Mouse (Mus musculus): ENCODE data around the gene Dhcr24. TPM values are rescaled to one million over a fixed set of nuclear protein-coding genes. Genes with fewer than 3 reads are reported as not detected.

Dhcr24 gene
- total RNA-seq, 2 experiments from 2014 or later: 1.5 to 2.5 TPM

Other genes with a start within 250 kb of the Dhcr24 start
- 10 to 100 TPM; 51.8 to 51.9 TPM for gene Usp24, start 244.8 kb upstream of the Dhcr24 start, total RNA-seq (2021)
- not detected for gene Pcsk9, start 96.7 kb upstream of the Dhcr24 start, total RNA-seq (2021)
- gene Bsnd, start 68.8 kb upstream of the Dhcr24 start, total RNA-seq (2021): not detected
- not detected for gene Lexm, start 56.2 kb downstream of the Dhcr24 start, total RNA-seq (2021)
- not detected for gene Ttc22, start 61.4 kb downstream of the Dhcr24 start, total RNA-seq (2021)
- 1 to 10 TPM; 4.8 to 4.9 TPM for gene Pars2, start 90.0 kb downstream of the Dhcr24 start, total RNA-seq (2021)
- gene Ttc4, start 117.9 kb downstream of the Dhcr24 start, total RNA-seq (2021): 10 to 100 TPM; 18.9 to 20.2 TPM
- under 1 TPM; 0.07 to 0.49 TPM for gene Mroh7, start 169.9 kb downstream of the Dhcr24 start, total RNA-seq (2021)
- gene Fam151a, start 172.9 kb downstream of the Dhcr24 start, total RNA-seq (2021): under 1 TPM; 0.27 to 0.51 TPM
- 10 to 100 TPM; 24.2 to 38.0 TPM for gene Acot11, start 244.0 kb downstream of the Dhcr24 start, total RNA-seq (2021)